ENCODE assay signal across 34 mouse cellular contexts in genomic region chr9:75365195-75365594, GRCm38 (mm10). TPM values are rescaled to one million over a fixed set of nuclear protein-coding genes. Genes with fewer than 3 reads are reported as not detected.
"Had no signal": no experiment of that assay in that cellular context is flagged by ENCODE, and none has a peak within 500 bp of the region (broad histone marks: within the 10 kb centered on the region; RNA-seq: fewer than 3 reads in every experiment).

No protein-coding gene starts in this region.

- H3K4me3 ChIP-seq: embryonic facial prominence, embryonic 10.5 days; embryonic facial prominence, embryonic 12.5 days; embryonic facial prominence, embryonic 13.5 days; embryonic facial prominence, embryonic 15.5 days; erythroblast, embryonic 14.5 days; forebrain, embryonic 10.5 days; forebrain, embryonic 12.5 days; forebrain, embryonic 13.5 days; forebrain, embryonic 15.5 days; gastrocnemius, adult 2 months; heart, adult 2 months had no signal

- H3K4me2 ChIP-seq: embryonic facial prominence, embryonic 12.5 days; embryonic facial prominence, embryonic 13.5 days; embryonic facial prominence, embryonic 15.5 days; forebrain, embryonic 12.5 days; forebrain, embryonic 13.5 days; forebrain, embryonic 15.5 days had no signal

- H3K36me3 ChIP-seq: embryonic facial prominence, embryonic 10.5 days; embryonic facial prominence, embryonic 12.5 days; embryonic facial prominence, embryonic 13.5 days; embryonic facial prominence, embryonic 15.5 days; forebrain, embryonic 10.5 days; forebrain, embryonic 12.5 days; forebrain, embryonic 15.5 days had no signal

- ATAC-seq: forebrain, embryonic 13.5 days; forebrain, embryonic 14.5 days; forebrain, embryonic 15.5 days; forebrain, embryonic 16.5 days; forebrain, postnatal 0 days had no signal

- H3K27me3 ChIP-seq: embryonic facial prominence, embryonic 12.5 days; embryonic facial prominence, embryonic 13.5 days; embryonic facial prominence, embryonic 15.5 days; forebrain, embryonic 12.5 days; forebrain, embryonic 13.5 days; forebrain, embryonic 15.5 days had no signal

- H3K9ac ChIP-seq: embryonic facial prominence, embryonic 12.5 days; embryonic facial prominence, embryonic 13.5 days; embryonic facial prominence, embryonic 15.5 days; forebrain, embryonic 12.5 days; forebrain, embryonic 13.5 days; forebrain, embryonic 15.5 days; forebrain, postnatal 0 days had no signal

- H3K4me1 ChIP-seq: embryonic facial prominence, embryonic 10.5 days; embryonic facial prominence, embryonic 12.5 days; embryonic facial prominence, embryonic 13.5 days; embryonic facial prominence, embryonic 15.5 days; forebrain, embryonic 10.5 days; forebrain, embryonic 12.5 days; forebrain, embryonic 13.5 days; forebrain, embryonic 15.5 days had no signal

- H3K27ac ChIP-seq: embryonic facial prominence, embryonic 10.5 days; embryonic facial prominence, embryonic 12.5 days; embryonic facial prominence, embryonic 13.5 days; embryonic facial prominence, embryonic 15.5 days; forebrain, embryonic 10.5 days; forebrain, embryonic 12.5 days; forebrain, embryonic 13.5 days; forebrain, embryonic 15.5 days; gastrocnemius, adult 2 months; heart, adult 2 months had no signal

- H3K9me3 ChIP-seq: embryonic facial prominence, embryonic 10.5 days; embryonic facial prominence, embryonic 12.5 days; embryonic facial prominence, embryonic 13.5 days; embryonic facial prominence, embryonic 15.5 days; forebrain, embryonic 10.5 days; forebrain, embryonic 12.5 days; forebrain, embryonic 13.5 days; forebrain, embryonic 15.5 days had no signal

- DNase-seq: cerebellum, adult 9-10 months; cerebellum, adult 9-11 months; cerebellum, postnatal 10 days; cerebellum, postnatal 25 days; cerebellum, postnatal 36 days; embryo, embryonic 11 days; forebrain, postnatal 0 days; gastrocnemius, adult 2 months; gastrocnemius, postnatal 10 days; gastrocnemius, postnatal 14 days; gastrocnemius, postnatal 25 days; gastrocnemius, postnatal 36 days; heart, adult 11 months; heart, adult 2 months had no signal

RNA-seq across cellular contexts. Expression of gene Bcl2l10, which starts 17.6 kb away (rescaled TPM):
- total RNA-seq: common myeloid progenitor, adult 5-6 weeks; forebrain, postnatal 0 days; gastrocnemius, adult 18-20 months; gastrocnemius, adult 2 months; gastrocnemius, adult 8-10 months; gastrocnemius, postnatal 10 days; gastrocnemius, postnatal 14 days; gastrocnemius, postnatal 25 days; gastrocnemius, postnatal 36 days; gastrocnemius, postnatal 4 days; granulocyte monocyte progenitor cell, adult 5-6 weeks; heart, adult 2 months; heart, adult 8-10 months had no signal
- polyA plus RNA-seq: embryonic facial prominence, embryonic 10.5 days; embryonic facial prominence, embryonic 11.5 days; embryonic facial prominence, embryonic 12.5 days; embryonic facial prominence, embryonic 13.5 days; embryonic facial prominence, embryonic 14.5 days; embryonic facial prominence, embryonic 15.5 days; erythroblast, embryonic 14.5 days; forebrain, embryonic 10.5 days; forebrain, embryonic 11.5 days; forebrain, embryonic 12.5 days; forebrain, embryonic 13.5 days; forebrain, embryonic 14.5 days; forebrain, embryonic 15.5 days; forebrain, embryonic 16.5 days; forebrain, postnatal 0 days; heart, adult 2 months had no signal

RNA-seq across cellular contexts. Expression of gene Gnb5, which starts 59.1 kb away (rescaled TPM):
- polyA plus RNA-seq: erythroblast, embryonic 14.5 days had no signal
